ENCODE assay signal across 15 mouse cellular contexts in the genomic region with DNA sequence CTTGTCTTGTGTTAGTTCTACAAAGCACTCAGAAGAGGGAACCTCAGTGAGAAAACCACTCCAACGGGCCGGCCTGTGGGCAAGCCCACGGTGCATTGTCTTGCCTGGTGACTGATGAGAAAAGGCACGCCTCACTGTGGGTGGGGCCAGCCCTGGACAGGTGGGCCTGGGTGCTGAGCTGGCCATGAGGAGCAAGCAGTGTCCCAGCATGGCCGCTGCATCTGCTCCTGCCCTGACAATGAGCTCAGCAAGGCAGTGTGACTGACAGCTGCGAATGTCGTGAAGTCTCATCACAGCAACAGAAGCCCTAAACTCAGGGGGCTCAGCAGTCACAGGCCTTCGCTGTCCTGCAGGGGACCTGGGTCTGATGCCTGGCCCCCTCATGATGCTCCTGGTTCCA.
"Had no signal": no experiment of that assay in that cellular context is flagged by ENCODE, and none has a peak within 500 bp of the region (broad histone marks: within the 10 kb centered on the region; RNA-seq: fewer than 3 reads in every experiment).

No protein-coding gene starts in this region.

- H3K4me1 ChIP-seq: midbrain, embryonic 10.5 days; midbrain, embryonic 12.5 days had no signal

- H3K9me3 ChIP-seq: midbrain, embryonic 10.5 days; midbrain, embryonic 12.5 days; neural tube, embryonic 12.5 days; stomach, embryonic 15.5 days had no signal

- H3K27ac ChIP-seq: midbrain, embryonic 12.5 days; neural tube, embryonic 12.5 days; stomach, postnatal 0 days had no signal

- H3K9ac ChIP-seq: lung, embryonic 14.5 days; midbrain, embryonic 12.5 days; neural tube, embryonic 12.5 days; stomach, embryonic 15.5 days had no signal

- ATAC-seq: midbrain, embryonic 16.5 days had no signal

- DNase-seq: lung, adult 18-20 months; lung, embryonic 14.5 days; lung, postnatal 10 days; lung, postnatal 4 days; midbrain, embryonic 14.5 days; right cerebral cortex, postnatal 14 days; thymus, adult 2 months; thymus, postnatal 25 days; thymus, postnatal 4 days had no signal

- H3K4me3 ChIP-seq: midbrain, embryonic 10.5 days; midbrain, embryonic 12.5 days; neural tube, embryonic 12.5 days; stomach, embryonic 15.5 days had no signal

- H3K27me3 ChIP-seq: midbrain, embryonic 12.5 days; neural tube, embryonic 12.5 days; stomach, embryonic 15.5 days had no signal

- H3K4me2 ChIP-seq: lung, embryonic 14.5 days; midbrain, embryonic 12.5 days; neural tube, embryonic 12.5 days; stomach, embryonic 15.5 days had no signal
